Mouse (Mus musculus): Measurements from ENCODE around the gene Cep290.

DNA sequence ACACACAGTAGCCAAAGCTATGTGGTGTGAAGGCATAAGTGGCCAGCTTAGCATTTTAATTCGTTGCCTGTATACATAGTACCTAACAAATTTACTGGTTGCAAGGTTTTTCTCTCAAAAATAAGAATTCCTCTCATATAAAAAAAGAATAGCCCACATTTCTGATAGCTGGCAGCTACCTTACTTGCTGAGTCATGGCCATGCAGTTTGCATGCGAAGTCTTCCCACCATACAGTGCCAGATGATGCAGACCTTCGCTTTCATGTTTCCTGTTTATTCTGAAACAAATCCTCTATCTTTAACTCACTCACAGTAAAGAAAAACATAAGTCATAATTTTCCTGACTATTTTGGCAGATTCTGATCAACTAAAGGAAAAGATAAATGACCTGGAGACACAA, 84.3 kb downstream of the Cep290 start:
- no peak for TF ChIP-seq POLR2A (IDR thresholded peaks at IDR 0.05; ENCODE audit: insufficient read length, low read depth)
- TF ChIP-seq MAX (IDR thresholded peaks at IDR 0.05; ENCODE audit: low read depth), result no peak
- TF ChIP-seq POLR2AphosphoS2 (IDR thresholded peaks at IDR 0.05; ENCODE audit: insufficient read length, low read depth), result no peak
- TF ChIP-seq TCF12 (IDR thresholded peaks at IDR 0.05; ENCODE audit: insufficient read depth, poor library complexity, severe bottlenecking), result no peak
